Mouse (Mus musculus) hindbrain, embryonic 14.5 days (tissue): Measurements from ENCODE around the gene Abcd4. TPM values are rescaled to one million over a fixed set of nuclear protein-coding genes. Genes with fewer than 3 reads are reported as not detected.

Source experiments
- ATAC-seq: fragments of 200-750 bp; cut with Nextera tagmentation; 2 replicates; pipeline ENCODE4 v1.8.0; 2017; ENCODE audit warnings: moderate number of reproducible peaks, mild to moderate bottlenecking, moderate TSS enrichment, moderate library complexity; ENCODE audit not compliant: low FRiP score
- DNase-seq: peaks from one replicate; pipeline ENCODE4 v3.0.0-alpha.2; 2015; ENCODE audit warnings: low spot score
- H3K27ac ChIP-seq: fragments of 300-500 bp; sonication (generic); 2 replicates; pipeline ENCODE4 v1.5.1; 2014; ENCODE audit warnings: mild to moderate bottlenecking, moderate library complexity
- H3K27me3 ChIP-seq: fragments of 300-500 bp; sonication (generic); 2 replicates; pipeline ENCODE4 v1.6.1; 2014; ENCODE audit warnings: mild to moderate bottlenecking, low read length, mixed read lengths; ENCODE audit not compliant: control insufficient read depth, insufficient read depth
- H3K36me3 ChIP-seq: fragments of 300-500 bp; sonication (generic); replicated peaks from 2 replicates; pipeline ENCODE4 v1.6.1; 2014; ENCODE audit not compliant: control insufficient read depth, insufficient read depth
- H3K4me1 ChIP-seq: fragments of 300-500 bp; sonication (generic); replicated peaks from 2 replicates; pipeline ENCODE4 v1.6.1; 2014; ENCODE audit warnings: antibody characterized with exemption, low read length, mixed read lengths; ENCODE audit not compliant: control insufficient read depth, insufficient read depth
- H3K4me2 ChIP-seq: fragments of 300-500 bp; sonication (generic); replicated peaks from 2 replicates; pipeline ENCODE4 v1.6.1; 2014; ENCODE audit warnings: mild to moderate bottlenecking, moderate library complexity
- H3K4me3 ChIP-seq: fragments of 300-500 bp; sonication (generic); replicated peaks from 2 replicates; pipeline ENCODE4 v1.5.1; 2014; ENCODE audit warnings: mild to moderate bottlenecking, low read length
- H3K9ac ChIP-seq: fragments of 300-500 bp; sonication (generic); 2 replicates; pipeline ENCODE4 v1.6.1; 2014
- H3K9me3 ChIP-seq: fragments of 300-500 bp; sonication (generic); 2 replicates; pipeline ENCODE4 v1.6.1; 2016; ENCODE audit warnings: low read length; ENCODE audit not compliant: control insufficient read depth
- WGBS: fragments of 180-500 bp; shearing (Covaris S2); extraction: QIAGEN DNeasy Blood & Tissue Kit; methylation state at CpG from one replicate; pipeline ENCODE4 v1.1.7; 2014; 5-methylcytosine and 5-hydroxymethylcytosine counted together
- polyA plus RNA-seq: library from polyadenylated mRNA; unstranded; fragments of >200 nt; fragmentation: Nextera tagmentation; extraction: Ambion mirVana; gene quantifications from 2 replicates; pipeline ENCODE4 v1.2.1, GENCODE M21; 2014

Abcd4 gene
- 9.5 and 9.9 TPM in 2 replicates for polyA plus RNA-seq

- DNase-seq (peak; percentile 82), ATAC-seq (peak; percentile 98)
- H3K4me1 ChIP-seq, result 0 out of 2 replicates have a peak, but pooled peaks cover 2% of the 10 kb centered on the region
- no peaks in the 10 kb centered on the region for H3K36me3 ChIP-seq
- peak within 1 kb of the TSS; percentile 66 for H3K4me3 ChIP-seq
- H3K9ac ChIP-seq, result peak within 1 kb of the TSS; percentile 76
- H3K27ac ChIP-seq, result no peak within 1 kb of the TSS
- WGBS, result under 1% methylated on average over 34 of the region's 34 CpGs
- no peaks in the 10 kb centered on the region for H3K9me3 ChIP-seq
- H3K4me2 ChIP-seq, result peak within 1 kb of the TSS; percentile 65
- H3K27me3 ChIP-seq, result no peaks in the 10 kb centered on the region
These were observed at the start of gene Abcd4 for GRCm38 (mm10) chr12:84616977-84617630. TSS of gene Abcd4 (minus strand) at chr12:84617413.

GRCm38 (mm10) chr12:84653912-84654311 is 36.7 kb upstream of the Abcd4 start:
- ATAC-seq, result peak; percentile 48; the same call in 1 of the 2 replicates
- Histone ChIP-seq H3K27ac (no peak overlapping the region), H3K9ac (no peak overlapping the region), H3K4me2 (no peak overlapping the region), H3K27me3 (peaks cover 6% of the 10 kb centered on the region; the same call in 1 of the 2 replicates), H3K9me3 (no peaks in the 10 kb centered on the region), H3K4me1 (no peaks in the 10 kb centered on the region), H3K4me3 (no peak overlapping the region), H3K36me3 (no peaks in the 10 kb centered on the region)
- 19% methylated on average over 3 of the region's 3 CpGs for WGBS
- peak; percentile 82 for DNase-seq

- DNase-seq (no peak), ATAC-seq (no peak)
- Histone ChIP-seq H3K9ac (no peak overlapping the region), H3K9me3 (no peaks in the 10 kb centered on the region), H3K27ac (no peak overlapping the region), H3K4me3 (no peak overlapping the region), H3K4me2 (no peak overlapping the region), H3K27me3 (peaks cover 7% of the 10 kb centered on the region; the same call in 1 of the 2 replicates), H3K4me1 (no peaks in the 10 kb centered on the region), H3K36me3 (no peaks in the 10 kb centered on the region)
- 80% methylated on average over 13 of the region's 13 CpGs for WGBS
These were observed 33.0 kb upstream of the Abcd4 start for GRCm38 (mm10) chr12:84650234-84650633.

- no peak for ATAC-seq
- 6% methylated on average over 9 of the region's 9 CpGs for WGBS
These were observed 23.4 kb upstream of the Abcd4 start, which contains the start of gene Vrtn for GRCm38 (mm10) chr12:84640654-84641053. TSS of gene Vrtn (plus strand) at chr12:84641019.

GRCm38 (mm10) chr12:84640253-84640652 is 23.0 kb upstream of the Abcd4 start:
- Histone ChIP-seq H3K27me3 (peaks cover 50% of the 10 kb centered on the region), H3K4me3 (no peak overlapping the region), H3K36me3 (no peaks in the 10 kb centered on the region), H3K27ac (no peak overlapping the region), H3K4me2 (no peak overlapping the region), H3K9ac (no peak overlapping the region), H3K4me1 (no peaks in the 10 kb centered on the region), H3K9me3 (no peaks in the 10 kb centered on the region)
- DNase-seq, result no peak
- ATAC-seq, result no peak
- 13% methylated on average over 6 of the region's 6 CpGs for WGBS

More at GRCm38 (mm10) chr12:84640654-84641053, 23.4 kb upstream of the Abcd4 start, which contains the start of gene Vrtn:
- Histone ChIP-seq H3K9ac (no peak within 1 kb of the TSS), H3K27ac (no peak within 1 kb of the TSS), H3K36me3 (no peaks in the 10 kb centered on the region), H3K4me3 (no peak within 1 kb of the TSS), H3K4me2 (no peak within 1 kb of the TSS), H3K4me1 (no peaks in the 10 kb centered on the region), H3K27me3 (peaks cover 50% of the 10 kb centered on the region), H3K9me3 (no peaks in the 10 kb centered on the region)
- DNase-seq, result no peak

GRCm38 (mm10) chr12:84631867-84632266 is 14.7 kb upstream of the Abcd4 start:
- H3K9ac ChIP-seq, result no peak overlapping the region
- 78% methylated on average over 3 of the region's 3 CpGs for WGBS
- DNase-seq (no peak), ATAC-seq (no peak)
- H3K4me2 ChIP-seq, result no peak overlapping the region
- no peak overlapping the region for H3K4me3 ChIP-seq
- no peaks in the 10 kb centered on the region for H3K27me3 ChIP-seq
- no peaks in the 10 kb centered on the region for H3K36me3 ChIP-seq
- H3K27ac ChIP-seq, result no peak overlapping the region
- H3K4me1 ChIP-seq, result no peaks in the 10 kb centered on the region
- H3K9me3 ChIP-seq, result no peaks in the 10 kb centered on the region

- H3K4me2 ChIP-seq, result peak overlapping the region; percentile 35
- no peak overlapping the region for H3K27ac ChIP-seq
- no peak overlapping the region for H3K4me3 ChIP-seq
- H3K9ac ChIP-seq, result peak overlapping the region; percentile 40; the same call in 1 of the 2 replicates
- H3K4me1 ChIP-seq, result peaks cover 6% of the 10 kb centered on the region
- H3K27me3 ChIP-seq, result peaks cover 9% of the 10 kb centered on the region; the same call in 1 of the 2 replicates
- DNase-seq, result peak; percentile 47
- H3K9me3 ChIP-seq, result no peaks in the 10 kb centered on the region
- no peaks in the 10 kb centered on the region for H3K36me3 ChIP-seq
- no peak for ATAC-seq
- WGBS, result 3% methylated on average over 9 of the region's 9 CpGs
These were observed 7.9 kb upstream of the Abcd4 start for GRCm38 (mm10) chr12:84625116-84625515.

GRCm38 (mm10) chr12:84624601-84625000 is 7.4 kb upstream of the Abcd4 start:
- H3K36me3 ChIP-seq, result no peaks in the 10 kb centered on the region
- H3K4me2 ChIP-seq, result no peak overlapping the region
- H3K9ac ChIP-seq, result no peak overlapping the region
- WGBS, result 25% methylated on average over 8 of the region's 8 CpGs
- ATAC-seq (no peak), DNase-seq (no peak)
- H3K4me1 ChIP-seq, result peaks cover 6% of the 10 kb centered on the region
- H3K27me3 ChIP-seq, result peaks cover 9% of the 10 kb centered on the region; the same call in 1 of the 2 replicates
- H3K27ac ChIP-seq, result no peak overlapping the region
- H3K4me3 ChIP-seq, result no peak overlapping the region
- no peaks in the 10 kb centered on the region for H3K9me3 ChIP-seq

GRCm38 (mm10) chr12:84620975-84621374 is 3.8 kb upstream of the Abcd4 start:
- no peak for ATAC-seq
- no peak overlapping the region for H3K9ac ChIP-seq

More at GRCm38 (mm10) chr12:84620975-84621374, 3.8 kb upstream of the Abcd4 start:
- Histone ChIP-seq H3K9me3 (no peaks in the 10 kb centered on the region), H3K4me2 (no peak overlapping the region), H3K4me1 (peaks cover 8% of the 10 kb centered on the region), H3K27me3 (peaks cover 9% of the 10 kb centered on the region; the same call in 1 of the 2 replicates), H3K4me3 (no peak overlapping the region), H3K27ac (no peak overlapping the region), H3K36me3 (no peaks in the 10 kb centered on the region)
- peak; percentile 66 for DNase-seq
